31 mouse cellular contexts compared by ENCODE assay signal in the genomic region with DNA sequence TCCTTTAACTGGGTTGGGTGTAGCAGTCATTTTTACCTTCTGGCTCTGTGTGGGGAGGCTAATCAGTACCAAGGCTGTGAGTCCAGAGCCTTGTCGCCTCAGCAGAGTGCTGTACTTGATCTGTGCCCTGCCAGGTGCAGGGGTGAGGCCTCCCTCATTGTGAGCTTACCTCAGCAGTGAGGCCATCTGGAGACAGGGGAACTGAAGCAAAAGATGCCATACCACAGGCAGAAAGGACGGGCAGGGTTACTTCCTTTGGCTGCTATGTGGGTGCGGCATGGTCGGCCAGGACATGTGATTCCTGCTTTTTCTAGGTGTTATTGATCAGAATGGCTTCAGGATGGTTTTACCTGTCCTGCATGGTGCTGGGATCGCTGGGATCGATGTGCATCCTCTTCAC. TPM values are rescaled to one million over a fixed set of nuclear protein-coding genes. Genes with fewer than 3 reads are reported as not detected.
DNase-seq lines count a peak whose midpoint lies in the region; ATAC-seq and TF ChIP-seq lines count a peak whose summit lies in the region.
"Had no signal": no experiment of that assay in that cellular context is flagged by ENCODE, and none has a peak within 500 bp of the region (broad histone marks: within the 10 kb centered on the region; RNA-seq: fewer than 3 reads in every experiment).

No protein-coding gene starts in this region.

- no peak for DNase-seq in liver, postnatal 0 days
- DNase-seq in B cell, adult 2 months: peak; percentile 55 to 63
- DNase-seq in spleen, postnatal 4 days (ENCODE audit: low spot score in 2 of 2): peak; percentile 59 to 69
- DNase-seq in limb, embryonic 10.5 days (ENCODE audit: low spot score): no peak
- DNase-seq: adrenal gland, adult 8-10 months; cerebellum, adult 18-20 months; cerebellum, postnatal 25 days; embryo, embryonic 11 days; gastrocnemius, adult 2 months; heart, postnatal 36 days; kidney, adult 2 months; kidney, postnatal 10 days; lung, embryonic 14.5 days; lung, postnatal 36 days; right cerebral cortex, postnatal 4 days had no signal

- H3K27ac ChIP-seq in liver, postnatal 0 days (ENCODE audit: low read depth): peak overlapping the region; percentile 18; the same call in 1 of the 2 replicates
- H3K27ac ChIP-seq in liver, embryonic 12.5 days: no peak overlapping the region
- no peak overlapping the region for H3K27ac ChIP-seq in limb, embryonic 10.5 days
- H3K27ac ChIP-seq: embryonic facial prominence, embryonic 13.5 days; forebrain, embryonic 13.5 days; gastrocnemius, adult 2 months; heart, embryonic 15.5 days; hindbrain, embryonic 14.5 days; limb, embryonic 12.5 days; midbrain, embryonic 10.5 days; neural tube, embryonic 13.5 days; stomach, embryonic 15.5 days had no signal

- H3K36me3 ChIP-seq in liver, postnatal 0 days (replicated peaks; ENCODE audit: insufficient read depth, low read length): peaks cover 30% of the 10 kb centered on the region
- peaks cover 20% of the 10 kb centered on the region for H3K36me3 ChIP-seq in liver, embryonic 12.5 days
- peaks cover 71% of the 10 kb centered on the region for H3K36me3 ChIP-seq in megakaryocyte, embryonic 14.5 days (replicated peaks; ENCODE audit: low read length)
- H3K36me3 ChIP-seq in limb, embryonic 10.5 days: peaks cover 8% of the 10 kb centered on the region
- H3K36me3 ChIP-seq: stomach, embryonic 15.5 days had no signal

- no peak overlapping the region for H3K9ac ChIP-seq in liver, postnatal 0 days (replicated peaks)
- H3K9ac ChIP-seq in liver, embryonic 12.5 days: no peak overlapping the region
- H3K9ac ChIP-seq: embryonic facial prominence, embryonic 13.5 days; forebrain, embryonic 13.5 days; heart, embryonic 15.5 days; hindbrain, embryonic 14.5 days; limb, embryonic 12.5 days; lung, embryonic 14.5 days; neural tube, embryonic 13.5 days; stomach, embryonic 15.5 days had no signal

- 0 out of 2 replicates have a peak overlapping the region, but pooled peaks have one; percentile 9 for H3K4me2 ChIP-seq in liver, postnatal 0 days (ENCODE audit: low read depth, low read length)
- no peak overlapping the region for H3K4me2 ChIP-seq in liver, embryonic 12.5 days
- H3K4me2 ChIP-seq: embryonic facial prominence, embryonic 13.5 days; forebrain, embryonic 13.5 days; heart, embryonic 15.5 days; hindbrain, embryonic 14.5 days; limb, embryonic 12.5 days; liver, embryonic 11.5 days; lung, embryonic 14.5 days; neural tube, embryonic 13.5 days; stomach, embryonic 15.5 days had no signal

- no peaks in the 10 kb centered on the region for H3K27me3 ChIP-seq in liver, postnatal 0 days (ENCODE audit: insufficient read depth, low read length)
- no peaks in the 10 kb centered on the region for H3K27me3 ChIP-seq in liver, embryonic 12.5 days (replicated peaks)
- H3K27me3 ChIP-seq in megakaryocyte, embryonic 14.5 days (replicated peaks): no peaks in the 10 kb centered on the region
- H3K27me3 ChIP-seq in limb, embryonic 10.5 days (ENCODE audit: low read depth, poor library complexity, severe bottlenecking): no peaks in the 10 kb centered on the region
- H3K27me3 ChIP-seq: embryonic facial prominence, embryonic 13.5 days; forebrain, embryonic 13.5 days; heart, embryonic 15.5 days; limb, embryonic 12.5 days; neural tube, embryonic 13.5 days; stomach, embryonic 15.5 days had no signal

- ATAC-seq in liver, postnatal 0 days: no peak
- no peak for ATAC-seq in liver, embryonic 12.5 days
- no peak for ATAC-seq in CD4-positive, CD25-positive, alpha-beta regulatory T cell, adult 4 months
- ATAC-seq: activated CD4-positive, CD25-positive, alpha-beta regulatory T cell, adult 4 months; forebrain, embryonic 13.5 days; midbrain, embryonic 16.5 days had no signal

- no peaks in the 10 kb centered on the region for H3K9me3 ChIP-seq in liver, postnatal 0 days (ENCODE audit: low read length)
- no peaks in the 10 kb centered on the region for H3K9me3 ChIP-seq in liver, embryonic 12.5 days (replicated peaks)
- H3K9me3 ChIP-seq in megakaryocyte, embryonic 14.5 days: no peaks in the 10 kb centered on the region
- no peaks in the 10 kb centered on the region for H3K9me3 ChIP-seq in limb, embryonic 10.5 days (replicated peaks)
- H3K9me3 ChIP-seq: embryonic facial prominence, embryonic 13.5 days; forebrain, embryonic 13.5 days; heart, embryonic 15.5 days; limb, embryonic 12.5 days; midbrain, embryonic 10.5 days; neural tube, embryonic 13.5 days; stomach, embryonic 15.5 days had no signal

- no peak for TF ChIP-seq EP300 in liver, postnatal 0 days (IDR thresholded peaks at IDR 0.05; ENCODE audit: low read depth)

- no peak for TF ChIP-seq CTCF in liver, postnatal 0 days (IDR thresholded peaks at IDR 0.05; ENCODE audit: low read depth)

- WGBS in liver, postnatal 0 days (ENCODE audit: insufficient replicate concordance): 77% methylated on average over 6 of the region's 6 CpGs
- 79% methylated on average over 6 of the region's 6 CpGs for WGBS in liver, embryonic 12.5 days (ENCODE audit: insufficient replicate concordance)
- 88% methylated on average over 6 of the region's 6 CpGs for whole genome bisulfite sequencing in limb, embryonic 10.5 days

- no peak overlapping the region for H3K4me3 ChIP-seq in liver, postnatal 0 days (ENCODE audit: low read depth, low read length)
- H3K4me3 ChIP-seq in liver, embryonic 12.5 days: no peak overlapping the region
- peak overlapping the region; percentile 40 for H3K4me3 ChIP-seq in megakaryocyte, embryonic 14.5 days (replicated peaks)
- H3K4me3 ChIP-seq in limb, embryonic 10.5 days: no peak overlapping the region
- H3K4me3 ChIP-seq: embryonic facial prominence, embryonic 13.5 days; erythroblast, embryonic 14.5 days; forebrain, embryonic 13.5 days; gastrocnemius, adult 2 months; heart, embryonic 15.5 days; limb, embryonic 12.5 days; midbrain, embryonic 10.5 days; myocyte; neural tube, embryonic 13.5 days; stomach, embryonic 15.5 days had no signal

- H3K4me1 ChIP-seq in liver, postnatal 0 days (ENCODE audit: insufficient read depth): peaks cover 40% of the 10 kb centered on the region
- H3K4me1 ChIP-seq in liver, embryonic 12.5 days: peaks cover 26% of the 10 kb centered on the region
- peaks cover 67% of the 10 kb centered on the region for H3K4me1 ChIP-seq in megakaryocyte, embryonic 14.5 days
- H3K4me1 ChIP-seq in limb, embryonic 10.5 days: peaks cover 8% of the 10 kb centered on the region; the same call in 1 of the 2 replicates

RNA-seq across cellular contexts. Expression of a gene that starts 4.8 kb away (rescaled TPM):
- polyA plus RNA-seq in liver, postnatal 0 days (2015; fragmentation: Nextera tagmentation; extraction: Ambion mirVana): 8.2 and 8.4 TPM in 2 replicates
- 18.5 and 19.4 TPM in 2 replicates for polyA plus RNA-seq in liver, embryonic 12.5 days (2016; fragmentation: Nextera tagmentation; extraction: Ambion mirVana)
- polyA plus RNA-seq in megakaryocyte, embryonic 14.5 days (2012; ENCODE audit: insufficient read depth, low replicate concordance): 2.5 and 5.2 TPM in 2 replicates
- 52.2 and 55.5 TPM in 2 replicates for polyA plus RNA-seq in limb, embryonic 10.5 days (2016; fragmentation: Nextera tagmentation; extraction: Ambion mirVana)
- 10 to 100 TPM; 19.3 to 23.0 TPM for polyA plus RNA-seq in CD4-positive, CD25-positive, alpha-beta regulatory T cell, adult 4 months (2017; shearing (Covaris generic))

RNA-seq across cellular contexts. Expression of a gene that starts 5.0 kb away (rescaled TPM):
- 18.5 and 19.0 TPM in 2 replicates for polyA plus RNA-seq in liver, postnatal 0 days (2015; fragmentation: Nextera tagmentation; extraction: Ambion mirVana)
- polyA plus RNA-seq in liver, embryonic 12.5 days (2016; fragmentation: Nextera tagmentation; extraction: Ambion mirVana): 12.8 TPM in 2 replicates
- 19.0 and 19.6 TPM in 2 replicates for polyA plus RNA-seq in megakaryocyte, embryonic 14.5 days (2012; ENCODE audit: insufficient read depth, low replicate concordance)
- 14.0 and 16.3 TPM in 2 replicates for polyA plus RNA-seq in limb, embryonic 10.5 days (2016; fragmentation: Nextera tagmentation; extraction: Ambion mirVana)
- 10 to 100 TPM; 39.1 to 52.7 TPM for polyA plus RNA-seq in CD4-positive, CD25-positive, alpha-beta regulatory T cell, adult 4 months (2017; shearing (Covaris generic))

RNA-seq across cellular contexts. Expression of a gene that starts 23.1 kb away (rescaled TPM):
- 68.7 and 81.3 TPM in 2 replicates for polyA plus RNA-seq in liver, postnatal 0 days (2015; fragmentation: Nextera tagmentation; extraction: Ambion mirVana)
- 252 and 256 TPM in 2 replicates for polyA plus RNA-seq in liver, embryonic 12.5 days (2016; fragmentation: Nextera tagmentation; extraction: Ambion mirVana)
- 9.8 and 16.8 TPM in 2 replicates for polyA plus RNA-seq in megakaryocyte, embryonic 14.5 days (2012; ENCODE audit: insufficient read depth, low replicate concordance)
- 443 and 508 TPM in 2 replicates for polyA plus RNA-seq in limb, embryonic 10.5 days (2016; fragmentation: Nextera tagmentation; extraction: Ambion mirVana)
- 100 to 1,000 TPM; 104 to 182 TPM for polyA plus RNA-seq in CD4-positive, CD25-positive, alpha-beta regulatory T cell, adult 4 months (2017; shearing (Covaris generic))

RNA-seq across cellular contexts. Expression of a gene that starts 23.5 kb away (rescaled TPM):
- polyA plus RNA-seq in liver, postnatal 0 days (2015; fragmentation: Nextera tagmentation; extraction: Ambion mirVana): 82.1 and 133 TPM in 2 replicates
- polyA plus RNA-seq in liver, embryonic 12.5 days (2016; fragmentation: Nextera tagmentation; extraction: Ambion mirVana): 10.1 and 10.2 TPM in 2 replicates
- 3.5 and 7.3 TPM in 2 replicates for polyA plus RNA-seq in megakaryocyte, embryonic 14.5 days (2012; ENCODE audit: insufficient read depth, low replicate concordance)
- polyA plus RNA-seq in limb, embryonic 10.5 days (2016; fragmentation: Nextera tagmentation; extraction: Ambion mirVana): 19.7 and 22.8 TPM in 2 replicates
- 10 to 100 TPM in 1 of 2 experiments, 1 to 10 TPM in 1; 9.2 to 12.7 TPM for polyA plus RNA-seq in CD4-positive, CD25-positive, alpha-beta regulatory T cell, adult 4 months (2017; shearing (Covaris generic))

RNA-seq across cellular contexts. Expression of a gene that starts 25.9 kb away (rescaled TPM):
- polyA plus RNA-seq in liver, postnatal 0 days (2015; fragmentation: Nextera tagmentation; extraction: Ambion mirVana): 11.7 and 13.0 TPM in 2 replicates
- 14.9 and 18.2 TPM in 2 replicates for polyA plus RNA-seq in liver, embryonic 12.5 days (2016; fragmentation: Nextera tagmentation; extraction: Ambion mirVana)
- polyA plus RNA-seq in megakaryocyte, embryonic 14.5 days (2012; ENCODE audit: insufficient read depth, low replicate concordance): 0.85 and 2.7 TPM in 2 replicates
- polyA plus RNA-seq in limb, embryonic 10.5 days (2016; fragmentation: Nextera tagmentation; extraction: Ambion mirVana): 60.0 and 62.2 TPM in 2 replicates
- 10 to 100 TPM; 10.7 to 13.6 TPM for polyA plus RNA-seq in CD4-positive, CD25-positive, alpha-beta regulatory T cell, adult 4 months (2017; shearing (Covaris generic))

Comparison
In these comparisons a context has a peak if more than half of its experiments do, and no peak if none do; other contexts are left out.
1. DNase-seq: peak in B cell, adult 2 months (2 of 2) and spleen, postnatal 4 days (2 of 2); none in liver, postnatal 0 days (single experiment) and limb, embryonic 10.5 days (single experiment).